Mouse (Mus musculus) heart, adult 18-20 months (tissue): ENCODE data around the gene Wdr49. TPM values are rescaled to one million over a fixed set of nuclear protein-coding genes. Genes with fewer than 3 reads are reported as not detected.

Source experiments
- DNase-seq, 2 experiments: peaks; one replicate each; pipeline ENCODE4 v3.0.0; 2021 to 2022; ENCODE audit warnings: mixed read lengths in 1 of 2
- long read RNA-seq, 2 experiments: library from polyadenylated mRNA; stranded (forward); transcript quantifications; one replicate each; pipeline ENCODE4 v2.0.0; 2021
- total RNA-seq, 2 experiments: library from RNA; stranded (reverse); gene quantifications; 2 replicates each; pipeline ENCODE4 v1.2.3; 2021

The Wdr49 gene
- under 1 TPM in 1 of 2 experiments, not detected in 1; 0.18 TPM for total RNA-seq
- long read RNA-seq, experiment 1, result 0 reads
- long read RNA-seq, experiment 2, result 0 reads

GRCm38 (mm10) chr3:75482056-75482455, at the start of gene Wdr49:
Gene Wdr49 (minus strand): TSS chr3:75482156.
- DNase-seq, result no peak

GRCm38 (mm10) chr3:75531074-75531473, 49.1 kb upstream of the Wdr49 start:
- no peak for DNase-seq

GRCm38 (mm10) chr3:75522527-75522926, 40.6 kb upstream of the Wdr49 start:
- no peak for DNase-seq

GRCm38 (mm10) chr3:75521314-75521713, 39.4 kb upstream of the Wdr49 start:
- DNase-seq, result no peak

- peak; percentile 10 to 59 for DNase-seq
These were observed 35.8 kb upstream of the Wdr49 start for GRCm38 (mm10) chr3:75517631-75518250.

GRCm38 (mm10) chr3:75498961-75499960, 17.3 kb upstream of the Wdr49 start:
- no peak for DNase-seq

- no peak for DNase-seq
These were observed 11.0 kb upstream of the Wdr49 start for GRCm38 (mm10) chr3:75492913-75493312.

- DNase-seq, result no peak
These were observed 6.8 kb downstream of the Wdr49 start for GRCm38 (mm10) chr3:75475106-75475505.

GRCm38 (mm10) chr3:75474657-75475056, 7.3 kb downstream of the Wdr49 start:
- DNase-seq, result no peak

GRCm38 (mm10) chr3:75468154-75468553, 13.8 kb downstream of the Wdr49 start:
- DNase-seq, result no peak

GRCm38 (mm10) chr3:75430564-75431181, 51.3 kb downstream of the Wdr49 start:
- no peak for DNase-seq

- no peak for DNase-seq
These were observed 86.0 kb downstream of the Wdr49 start for GRCm38 (mm10) chr3:75395918-75396317.

GRCm38 (mm10) chr3:75395121-75395895, 86.6 kb downstream of the Wdr49 start:
- no peak for DNase-seq

- no peak for DNase-seq
These were observed 87.5 kb downstream of the Wdr49 start for GRCm38 (mm10) chr3:75394487-75394886.

- no peak for DNase-seq
These were observed 100.2 kb downstream of the Wdr49 start for GRCm38 (mm10) chr3:75381776-75382175.

- DNase-seq, result no peak
These were observed 128.0 kb downstream of the Wdr49 start for GRCm38 (mm10) chr3:75353972-75354371.

- DNase-seq, result no peak
These were observed 144.8 kb downstream of the Wdr49 start for GRCm38 (mm10) chr3:75337196-75337595.

- DNase-seq, result no peak
These were observed 161.0 kb downstream of the Wdr49 start for GRCm38 (mm10) chr3:75320999-75321398.

- DNase-seq, result no peak
These were observed 173.1 kb downstream of the Wdr49 start for GRCm38 (mm10) chr3:75308861-75309260.

- DNase-seq, result no peak
These were observed 173.7 kb downstream of the Wdr49 start for GRCm38 (mm10) chr3:75308228-75308627.

GRCm38 (mm10) chr3:75305584-75305983, 176.4 kb downstream of the Wdr49 start:
- no peak for DNase-seq

- DNase-seq, result no peak
These were observed 177.3 kb downstream of the Wdr49 start for GRCm38 (mm10) chr3:75304621-75305020.
